Comparison of ENCODE assay signal across 19 mouse cellular contexts in genomic region chr6:113714797-113715196, GRCm38 (mm10). TPM values are rescaled to one million over a fixed set of nuclear protein-coding genes. Genes with fewer than 3 reads are reported as not detected.
DNase-seq lines count a peak whose midpoint lies in the region; ATAC-seq and TF ChIP-seq lines count a peak whose summit lies in the region.
"Had no signal": no experiment of that assay in that cellular context is flagged by ENCODE, and none has a peak within 500 bp of the region (broad histone marks: within the 10 kb centered on the region; RNA-seq: fewer than 3 reads in every experiment).

No protein-coding gene starts in this region.

- H3K4me3 ChIP-seq in liver, embryonic 13.5 days (replicated peaks), result no peak overlapping the region
- no peak overlapping the region for H3K4me3 ChIP-seq in liver, embryonic 12.5 days
- H3K4me3 ChIP-seq in bone marrow, adult 2 months (replicated peaks; ENCODE audit: control insufficient read depth, low read depth, low read length), result no peak overlapping the region
- H3K4me3 ChIP-seq in stomach, postnatal 0 days (ENCODE audit: low read depth, low read length), result no peak overlapping the region
- H3K4me3 ChIP-seq: embryonic facial prominence, embryonic 12.5 days; myocyte; neural tube, embryonic 15.5 days had no signal

- H3K36me3 ChIP-seq in liver, embryonic 13.5 days, result peaks cover 98% of the 10 kb centered on the region
- H3K36me3 ChIP-seq in liver, embryonic 12.5 days, result peaks cover 99% of the 10 kb centered on the region
- peaks cover 33% of the 10 kb centered on the region for H3K36me3 ChIP-seq in stomach, postnatal 0 days (ENCODE audit: control insufficient read depth, insufficient read depth, low read length)

- TF ChIP-seq CTCF in bone marrow, adult 2 months (IDR thresholded peaks at IDR 0.05; ENCODE audit: control insufficient read depth, insufficient read depth, low read length), result no peak
- no peak for TF ChIP-seq CTCF in stomach, postnatal 0 days (IDR thresholded peaks at IDR 0.05; ENCODE audit: low read depth)

- no peak overlapping the region for H3K9ac ChIP-seq in liver, embryonic 13.5 days
- H3K9ac ChIP-seq in liver, embryonic 12.5 days, result no peak overlapping the region
- no peak overlapping the region for H3K9ac ChIP-seq in stomach, postnatal 0 days (ENCODE audit: low read length)
- H3K9ac ChIP-seq: embryonic facial prominence, embryonic 12.5 days; neural tube, embryonic 15.5 days had no signal

- no peak for DNase-seq in liver, embryonic 13.5 days
- DNase-seq in kidney, adult 9 months, result peak; percentile 68
- peak; percentile 35 for DNase-seq in stomach, postnatal 0 days (ENCODE audit: low spot score)
- DNase-seq in B cell, adult 2 months, result no peak
- DNase-seq in thymus, postnatal 14 days, result no peak
- DNase-seq: adrenal gland, postnatal 10 days; cerebellum, adult 2 months; heart, postnatal 14 days; lung, adult 2 months; midbrain, embryonic 14.5 days had no signal

- no peak for ATAC-seq in liver, embryonic 13.5 days (ENCODE audit: low read depth)
- no peak for ATAC-seq in liver, embryonic 12.5 days
- peak; percentile 41; the same call in 1 of the 2 replicates for ATAC-seq in stomach, postnatal 0 days (ENCODE audit: low FRiP score, low TSS enrichment)
- ATAC-seq: CD4-positive, CD25-positive, alpha-beta regulatory T cell, adult 4 months; forebrain, embryonic 16.5 days; hindbrain, embryonic 16.5 days had no signal

- TF ChIP-seq EP300 in stomach, postnatal 0 days (optimal IDR thresholded peaks at IDR 0.05), result no peak

- no peak for TF ChIP-seq POLR2A in bone marrow, adult 2 months (IDR thresholded peaks at IDR 0.05; ENCODE audit: borderline replicate concordance, control insufficient read depth, low read depth, low read length)

- no peak overlapping the region for H3K4me2 ChIP-seq in liver, embryonic 13.5 days
- H3K4me2 ChIP-seq in liver, embryonic 12.5 days, result no peak overlapping the region
- no peak overlapping the region for H3K4me2 ChIP-seq in stomach, postnatal 0 days (replicated peaks; ENCODE audit: low read depth)
- H3K4me2 ChIP-seq: embryonic facial prominence, embryonic 12.5 days; heart, embryonic 11.5 days; neural tube, embryonic 15.5 days had no signal

- H3K9me3 ChIP-seq in liver, embryonic 13.5 days (replicated peaks), result no peaks in the 10 kb centered on the region
- no peaks in the 10 kb centered on the region for H3K9me3 ChIP-seq in liver, embryonic 12.5 days (replicated peaks)
- H3K9me3 ChIP-seq in stomach, postnatal 0 days (ENCODE audit: control insufficient read depth, low read length), result no peaks in the 10 kb centered on the region
- H3K9me3 ChIP-seq: embryonic facial prominence, embryonic 12.5 days; neural tube, embryonic 15.5 days had no signal

- no peaks in the 10 kb centered on the region for H3K27me3 ChIP-seq in liver, embryonic 13.5 days
- no peaks in the 10 kb centered on the region for H3K27me3 ChIP-seq in liver, embryonic 12.5 days (replicated peaks)
- no peaks in the 10 kb centered on the region for H3K27me3 ChIP-seq in stomach, postnatal 0 days (ENCODE audit: control insufficient read depth, insufficient read depth, low read length)
- H3K27me3 ChIP-seq: embryonic facial prominence, embryonic 12.5 days; neural tube, embryonic 15.5 days had no signal

- H3K4me1 ChIP-seq in liver, embryonic 13.5 days (replicated peaks), result peaks cover 14% of the 10 kb centered on the region
- peaks cover 3% of the 10 kb centered on the region; the same call in 1 of the 2 replicates for H3K4me1 ChIP-seq in liver, embryonic 12.5 days
- peaks cover 5% of the 10 kb centered on the region; the same call in 1 of the 2 replicates for H3K4me1 ChIP-seq in bone marrow, adult 2 months (ENCODE audit: control insufficient read depth, insufficient read depth, low read length)
- no peaks in the 10 kb centered on the region for H3K4me1 ChIP-seq in stomach, postnatal 0 days (replicated peaks; ENCODE audit: control insufficient read depth, insufficient read depth)
- H3K4me1 ChIP-seq: embryonic facial prominence, embryonic 12.5 days; neural tube, embryonic 15.5 days had no signal

- peak overlapping the region; percentile 50; the same call in 1 of the 2 replicates for H3K27ac ChIP-seq in liver, embryonic 13.5 days
- H3K27ac ChIP-seq in liver, embryonic 12.5 days, result no peak overlapping the region
- H3K27ac ChIP-seq in bone marrow, adult 2 months (ENCODE audit: control insufficient read depth, insufficient read depth, low read depth, low read length, poor library complexity), result peak overlapping the region; percentile 37; the same call in 1 of the 2 replicates
- no peak overlapping the region for H3K27ac ChIP-seq in stomach, postnatal 0 days (replicated peaks)
- H3K27ac ChIP-seq: embryonic facial prominence, embryonic 12.5 days; neural tube, embryonic 15.5 days had no signal

- whole genome bisulfite sequencing in liver, embryonic 13.5 days (ENCODE audit: insufficient replicate concordance), result 67% methylated on average over 1 of the region's 1 CpGs
- WGBS in liver, embryonic 12.5 days (ENCODE audit: insufficient replicate concordance), result 61% methylated on average over 1 of the region's 1 CpGs
- 67% methylated on average over 1 of the region's 1 CpGs for WGBS in bone marrow, adult 2 months
- WGBS in stomach, postnatal 0 days, result 48% methylated on average over 1 of the region's 1 CpGs

RNA-seq across cellular contexts. Expression of gene Ghrl, which starts 4.9 kb away (rescaled TPM):
- polyA plus RNA-seq in liver, embryonic 13.5 days (2015; fragmentation: Nextera tagmentation; extraction: Ambion mirVana), result not detected in 2 replicates
- not detected in 2 replicates for polyA plus RNA-seq in liver, embryonic 12.5 days (2016; fragmentation: Nextera tagmentation; extraction: Ambion mirVana)
- not detected in 2 replicates for polyA plus RNA-seq in bone marrow, adult 2 months (2011; ENCODE audit: insufficient read depth, insufficient read length, low replicate concordance, missing spikeins)
- 514 and 560 TPM in 2 replicates for polyA plus RNA-seq in stomach, postnatal 0 days (2015; fragmentation: Nextera tagmentation; extraction: Ambion mirVana)
- polyA plus RNA-seq: CD4-positive, CD25-positive, alpha-beta regulatory T cell, adult 4 months; embryonic facial prominence, embryonic 12.5 days had no signal

RNA-seq across cellular contexts. Expression of gene Tatdn2, which starts 17.9 kb away (rescaled TPM):
- 0.94 and 1.0 TPM in 2 replicates for polyA plus RNA-seq in liver, embryonic 13.5 days (2015; fragmentation: Nextera tagmentation; extraction: Ambion mirVana)
- polyA plus RNA-seq in liver, embryonic 12.5 days (2016; fragmentation: Nextera tagmentation; extraction: Ambion mirVana), result 1.3 TPM in 2 replicates
- 61.3 and 112 TPM in 2 replicates for polyA plus RNA-seq in bone marrow, adult 2 months (2011; ENCODE audit: insufficient read depth, insufficient read length, low replicate concordance, missing spikeins)
- polyA plus RNA-seq in stomach, postnatal 0 days (2015; fragmentation: Nextera tagmentation; extraction: Ambion mirVana), result 0.73 and 0.97 TPM in 2 replicates

RNA-seq across cellular contexts. Expression of gene Sec13, which starts 25.7 kb away (rescaled TPM):
- 147 and 150 TPM in 2 replicates for polyA plus RNA-seq in liver, embryonic 13.5 days (2015; fragmentation: Nextera tagmentation; extraction: Ambion mirVana)
- polyA plus RNA-seq in liver, embryonic 12.5 days (2016; fragmentation: Nextera tagmentation; extraction: Ambion mirVana), result 155 and 159 TPM in 2 replicates
- 33.7 and 56.3 TPM in 2 replicates for polyA plus RNA-seq in bone marrow, adult 2 months (2011; ENCODE audit: insufficient read depth, insufficient read length, low replicate concordance, missing spikeins)
- polyA plus RNA-seq in stomach, postnatal 0 days (2015; fragmentation: Nextera tagmentation; extraction: Ambion mirVana), result 165 and 184 TPM in 2 replicates

Comparison
In these comparisons a context has a peak if more than half of its experiments do, and no peak if none do; other contexts are left out.
1. H3K27ac ChIP-seq: peak in liver, embryonic 13.5 days (single experiment) and bone marrow, adult 2 months (single experiment); none in liver, embryonic 12.5 days (single experiment) and stomach, postnatal 0 days (single experiment).
2. DNase-seq: peak in kidney, adult 9 months (single experiment) and stomach, postnatal 0 days (single experiment); none in liver, embryonic 13.5 days (single experiment), B cell, adult 2 months (0 of 2) and thymus, postnatal 14 days (single experiment).
3. RNA of gene Ghrl, which starts 4.9 kb away (polyA plus RNA-seq): 514 to 560 TPM in stomach, postnatal 0 days; not detected in liver, embryonic 13.5 days, not detected in liver, embryonic 12.5 days and not detected in bone marrow, adult 2 months; every median in the first group is over 100 times any median in the second.
4. RNA of gene Tatdn2, which starts 17.9 kb away (polyA plus RNA-seq): 61.3 to 112 TPM in bone marrow, adult 2 months; 1.3 TPM in liver, embryonic 12.5 days, 0.94 to 1.0 TPM in liver, embryonic 13.5 days and 0.73 to 0.97 TPM in stomach, postnatal 0 days; every median in the first group is over 10 times any median in the second.